Mouse (Mus musculus) MEL (cell line): ENCODE data around the gene Zfp652. TPM values are rescaled to one million over a fixed set of nuclear protein-coding genes. Genes with fewer than 3 reads are reported as not detected.

Experiments
- DNase-seq: peaks from one replicate; pipeline ENCODE4 v3.0.0; 2011; ENCODE audit warnings: low read depth, low spot score
- H3K27ac ChIP-seq: 2 replicates; pipeline ENCODE4 v1.5.1; 2012; ENCODE audit warnings: low read depth, mild to moderate bottlenecking, control low read depth, low read length, moderate library complexity; ENCODE audit not compliant: control insufficient read depth
- H3K27me3 ChIP-seq, 2 experiments: fragments of 150-350 bp in 1 of 2; sonication (generic) in 1 of 2; 2 replicates each; pipeline ENCODE4 v1.6.1; 2012; ENCODE audit warnings: low read length in 2 of 2, mild to moderate bottlenecking in 2 of 2, improper control_type of control experiment in 1 of 2, moderate library complexity in 1 of 2; ENCODE audit not compliant: insufficient read depth in 2 of 2, control insufficient read depth in 1 of 2
- H3K36me3 ChIP-seq, 2 experiments: 2 replicates each; pipeline ENCODE4 v1.6.1; 2012 to 2014; ENCODE audit warnings: low read length in 2 of 2, improper control_type of control experiment in 1 of 2, inconsistent platforms in 1 of 2, mild to moderate bottlenecking in 1 of 2; ENCODE audit not compliant: insufficient read depth in 2 of 2, control insufficient read depth in 1 of 2
- H3K4me1 ChIP-seq, 2 experiments: fragments of 150-350 bp in 1 of 2; sonication (generic) in 1 of 2; 2 replicates each; pipeline ENCODE4 v1.6.1; 2012; ENCODE audit warnings: low read length in 2 of 2, improper control_type of control experiment in 1 of 2, mild to moderate bottlenecking in 1 of 2; ENCODE audit not compliant: insufficient read depth in 2 of 2, control insufficient read depth in 1 of 2
- H3K4me3 ChIP-seq, 2 experiments: fragments of 150-350 bp in 1 of 2; sonication (generic) in 1 of 2; 2 replicates each; pipeline ENCODE4 v1.5.1; 2012; ENCODE audit warnings: low read depth in 2 of 2, low read length in 2 of 2, mild to moderate bottlenecking in 2 of 2, moderate library complexity in 2 of 2, control low read depth in 1 of 2, improper control_type of control experiment in 1 of 2; ENCODE audit not compliant: control insufficient read depth in 1 of 2, insufficient read depth in 1 of 2
- H3K79me2 ChIP-seq: 2 replicates; pipeline ENCODE4 v1.6.1; 2012; ENCODE audit warnings: mild to moderate bottlenecking, low read length, moderate library complexity; ENCODE audit not compliant: control insufficient read depth, poor library complexity, insufficient read depth
- H3K9ac ChIP-seq: 2 replicates; pipeline ENCODE4 v1.6.1; 2012; ENCODE audit warnings: low read depth, mild to moderate bottlenecking, control low read depth, low read length, moderate library complexity; ENCODE audit not compliant: control insufficient read depth, poor library complexity, severe bottlenecking
- H3K9me3 ChIP-seq: fragments of 150-350 bp; sonication (generic); replicated peaks from 2 replicates; pipeline ENCODE4 v1.6.1; 2012; ENCODE audit warnings: mild to moderate bottlenecking, low read length, improper control_type of control experiment, moderate library complexity; ENCODE audit not compliant: insufficient read depth
- BHLHE40 ChIP-seq: IDR thresholded peaks from 2 replicates; pipeline ENCODE4 v1.6.1; 2012; ENCODE audit warnings: low read depth, mild to moderate bottlenecking, inconsistent platforms, low read length, improper control_type of control experiment, borderline replicate concordance
- CHD2 ChIP-seq: IDR thresholded peaks from 2 replicates; pipeline ENCODE4 v1.6.1; 2011; ENCODE audit warnings: low read length, improper control_type of control experiment
- EP300 ChIP-seq, 2 experiments: IDR thresholded peaks; 2 replicates each; pipeline ENCODE4 v1.6.1; 2011; ENCODE audit warnings: improper control_type of control experiment in 2 of 2, low read length in 2 of 2, low read depth in 1 of 2, mild to moderate bottlenecking in 1 of 2
- ETS1 ChIP-seq: IDR thresholded peaks from 2 replicates; pipeline ENCODE4 v1.6.1; 2012; ENCODE audit warnings: low read depth, mild to moderate bottlenecking, inconsistent platforms, low read length, improper control_type of control experiment, moderate library complexity
- GABPA ChIP-seq: IDR thresholded peaks from 2 replicates; pipeline ENCODE4 v1.6.1; 2012; ENCODE audit warnings: low read depth, mild to moderate bottlenecking, inconsistent platforms, low read length, improper control_type of control experiment, moderate library complexity
- GATA1 ChIP-seq: IDR thresholded peaks from 2 replicates; pipeline ENCODE4 v1.6.1; 2011; ENCODE audit warnings: low read depth, low read length, improper control_type of control experiment
- KAT2A ChIP-seq: conservative IDR thresholded peaks from 2 replicates; pipeline ENCODE4 v1.6.1; 2012; ENCODE audit warnings: low read depth, low read length, improper control_type of control experiment, inconsistent platforms
- MAFK ChIP-seq: IDR thresholded peaks from 2 replicates; pipeline ENCODE4 v1.6.1; 2011; ENCODE audit warnings: low read depth, mild to moderate bottlenecking, low read length, improper control_type of control experiment, borderline replicate concordance
- MAX ChIP-seq: IDR thresholded peaks from 2 replicates; pipeline ENCODE4 v1.6.1; 2011; ENCODE audit warnings: low read length, improper control_type of control experiment
- MXI1 ChIP-seq: IDR thresholded peaks from 2 replicates; pipeline ENCODE4 v1.6.1; 2011; ENCODE audit warnings: mild to moderate bottlenecking, low read depth, low read length, improper control_type of control experiment
- MYB ChIP-seq: IDR thresholded peaks from 2 replicates; pipeline ENCODE4 v1.6.1; 2011; ENCODE audit warnings: mild to moderate bottlenecking, low read depth, low read length, improper control_type of control experiment
- MYC ChIP-seq: IDR thresholded peaks from 2 replicates; pipeline ENCODE4 v1.6.1; 2011; ENCODE audit warnings: low read depth, mild to moderate bottlenecking, low read length, improper control_type of control experiment, moderate library complexity
- NRF1 ChIP-seq: IDR thresholded peaks from 2 replicates; pipeline ENCODE4 v1.6.1; 2014; ENCODE audit warnings: low read depth, mild to moderate bottlenecking, inconsistent platforms, low read length, improper control_type of control experiment, moderate library complexity; ENCODE audit not compliant: poor library complexity, insufficient read depth, severe bottlenecking
- POLR2A ChIP-seq, 2 experiments: IDR thresholded peaks; 2 replicates each; pipeline ENCODE4 v1.6.1; 2011 to 2012; ENCODE audit warnings: low read length in 2 of 2, mild to moderate bottlenecking in 2 of 2, control low read depth in 1 of 2, improper control_type of control experiment in 1 of 2, low read depth in 1 of 2, moderate library complexity in 1 of 2; ENCODE audit not compliant: control insufficient read depth in 1 of 2, insufficient read depth in 1 of 2, poor library complexity in 1 of 2
- POLR2AphosphoS5 ChIP-seq: IDR thresholded peaks from 2 replicates; pipeline ENCODE4 v1.6.1; 2012; ENCODE audit warnings: low read depth, borderline replicate concordance, mild to moderate bottlenecking, inconsistent platforms, low read length, moderate library complexity, mixed read lengths
- RAD21 ChIP-seq: IDR thresholded peaks from 2 replicates; pipeline ENCODE4 v1.6.1; 2011; ENCODE audit warnings: mild to moderate bottlenecking, low read depth, low read length, improper control_type of control experiment
- TCF12 ChIP-seq: IDR thresholded peaks from 2 replicates; pipeline ENCODE4 v1.6.1; 2014; ENCODE audit warnings: low read depth, mild to moderate bottlenecking, inconsistent platforms, low read length, improper control_type of control experiment, moderate library complexity
- USF1 ChIP-seq: IDR thresholded peaks from 2 replicates; pipeline ENCODE4 v1.6.1; 2014; ENCODE audit warnings: low read depth, mild to moderate bottlenecking, inconsistent platforms, low read length, improper control_type of control experiment, moderate library complexity
- USF2 ChIP-seq, 2 experiments: IDR thresholded peaks; 2 replicates each; pipeline ENCODE4 v1.6.1; 2011 to 2012; ENCODE audit warnings: improper control_type of control experiment in 2 of 2, low read length in 2 of 2, borderline replicate concordance in 1 of 2, inconsistent platforms in 1 of 2, low read depth in 1 of 2, mild to moderate bottlenecking in 1 of 2; ENCODE audit not compliant: insufficient read depth in 1 of 2
- ZNF384 ChIP-seq: IDR thresholded peaks from 2 replicates; pipeline ENCODE4 v1.6.1; 2012; ENCODE audit warnings: low read depth, mild to moderate bottlenecking, inconsistent platforms, low read length, improper control_type of control experiment
- polyA plus RNA-seq, 2 experiments: library from polyadenylated mRNA; stranded (reverse) in 1 of 2; unstranded in 1 of 2; fragments of >175 nt in 1 of 2; fragments of >200 nt in 1 of 2; gene quantifications; 2 replicates each; pipeline versions ENCODE4 v1.2.1 to v1.2.4; 2012; ENCODE audit warnings: low replicate concordance in 2 of 2, low read depth in 1 of 2; ENCODE audit not compliant: insufficient read length in 2 of 2, insufficient read depth in 1 of 2, missing spikeins in 1 of 2
- total RNA-seq: library from RNA; depleted of rRNA; stranded (reverse); fragments of 300-350 nt; gene quantifications from 2 replicates; pipeline ENCODE4 v1.2.3, GENCODE M21; 2012

The Zfp652 gene
- total and polyA plus RNA-seq, 3 experiments: 19.3 to 38.5 (median 31.8) TPM

DNA sequence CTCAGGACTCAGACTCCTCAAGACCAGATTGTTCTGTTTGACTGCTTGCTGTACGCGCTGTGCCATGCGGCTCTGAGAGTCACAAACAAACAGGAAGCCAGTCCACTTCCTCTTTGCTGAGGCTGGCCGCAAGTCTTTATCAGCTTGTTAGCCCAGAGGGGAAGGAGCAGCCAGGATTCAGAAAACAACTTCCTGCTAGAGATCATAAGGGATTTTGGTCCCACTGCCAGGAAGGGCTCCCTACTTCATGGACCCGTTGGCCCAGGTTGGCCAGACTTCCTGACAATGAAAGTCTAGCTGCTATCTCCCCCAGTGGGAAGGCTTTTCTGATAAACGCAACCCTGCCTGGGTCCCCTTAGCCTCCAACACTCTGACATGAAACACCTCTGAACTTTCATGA lies 24.0 kb upstream of the Zfp652 start (continued):
- TF ChIP-seq USF1 (no peak), POLR2A (IDR thresholded peaks at IDR 0.05; ENCODE audit: control insufficient read depth in 1 of 2, insufficient read depth in 1 of 2, low read depth in 1 of 2, low read length in 2 of 2, poor library complexity in 1 of 2) (peak; percentile 60 to 79), GATA1 (peak; percentile 93), MYB (no peak), MAFK (no peak), MYC (peak; percentile 99), TCF12 (peak; percentile 77), RAD21 (no peak), KAT2A (no peak), CHD2 (no peak)
- TF ChIP-seq, all 39 proteins: peak for 19

DNA sequence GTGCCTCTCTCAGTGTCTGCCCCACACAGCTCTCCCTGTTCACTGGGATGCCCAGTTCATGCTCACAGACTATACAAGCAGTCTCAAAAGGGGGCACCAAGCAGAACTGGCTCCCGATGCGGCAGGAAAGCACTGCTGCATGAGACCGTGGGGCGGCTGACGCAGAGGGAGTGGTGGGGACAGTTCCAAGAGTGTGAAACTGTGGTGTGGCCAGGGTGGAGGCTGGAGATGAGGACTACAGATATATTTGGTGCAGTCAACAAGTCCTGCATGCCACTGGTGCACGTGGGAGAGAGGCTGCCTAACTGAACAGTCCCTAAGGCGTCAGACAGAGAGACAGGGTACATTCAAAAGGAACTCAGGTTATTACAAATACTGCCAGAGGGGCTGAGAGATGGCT lies 23.5 kb upstream of the Zfp652 start:
- no peaks in the 10 kb centered on the region for H3K27me3 ChIP-seq
- TF ChIP-seq GABPA: no peak
- no peak for TF ChIP-seq MYB
- TF ChIP-seq ETS1: peak; percentile 7; the same call in 1 of the 2 replicates
- TF ChIP-seq MXI1: peak; percentile 70; the same call in 1 of the 2 replicates
- no peak for TF ChIP-seq KAT2A
- TF ChIP-seq MAX: peak; percentile 88
- 0 out of 2 replicates have a peak, but pooled peaks have one; percentile 37 for TF ChIP-seq USF1
- peak; percentile 55; the same call in 1 of the 2 replicates for TF ChIP-seq BHLHE40
- peak; percentile 82 for TF ChIP-seq MYC
- TF ChIP-seq GATA1: peak; percentile 24; the same call in 1 of the 2 replicates
- no peaks in the 10 kb centered on the region for H3K9me3 ChIP-seq
- H3K9ac ChIP-seq: peak overlapping the region; percentile 72
- peak overlapping the region; percentile 93 for H3K27ac ChIP-seq
- peak; percentile 86 for DNase-seq
- H3K4me1 ChIP-seq: peaks cover 12 to 52% of the 10 kb centered on the region in 2 experiments
- H3K79me2 ChIP-seq: no peaks in the 10 kb centered on the region; the same call in 1 of the 2 replicates
- peaks cover 0 to 23% of the 10 kb centered on the region in 2 experiments; a peak in 2 of 4 replicates for H3K36me3 ChIP-seq
- peak overlapping the region; percentile 45 to 57 for H3K4me3 ChIP-seq

DNA sequence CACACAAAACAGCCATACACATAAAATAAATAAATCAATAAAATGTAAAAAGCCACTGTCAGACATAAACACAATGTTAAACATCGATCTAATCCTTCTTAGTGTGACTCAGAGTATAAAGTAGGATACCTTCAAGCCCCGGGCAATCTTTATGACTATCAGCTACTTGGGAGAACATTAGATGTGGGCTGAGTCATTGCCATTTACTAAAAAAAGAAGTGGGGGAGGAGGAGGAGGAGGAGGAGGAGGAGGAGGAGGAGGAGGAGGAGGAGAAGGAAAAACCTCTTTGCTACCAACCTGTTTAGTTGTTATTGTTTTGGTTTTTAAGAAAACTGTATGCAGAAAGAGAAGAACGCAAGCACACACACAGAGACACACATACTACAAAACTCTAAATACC lies 22.9 kb upstream of the Zfp652 start:
- H3K4me1 ChIP-seq: peaks cover 12 to 52% of the 10 kb centered on the region in 2 experiments
- no peaks in the 10 kb centered on the region for H3K9me3 ChIP-seq
- TF ChIP-seq TCF12: no peak
- no peak for TF ChIP-seq USF2 (IDR thresholded peaks at IDR 0.05; ENCODE audit: borderline replicate concordance in 1 of 2, insufficient read depth in 1 of 2, low read depth in 1 of 2, low read length in 2 of 2)
- no peak for TF ChIP-seq POLR2AphosphoS5
- peak; percentile 33; the same call in 1 of the 2 replicates for TF ChIP-seq ZNF384
- TF ChIP-seq NRF1: no peak
- TF ChIP-seq ETS1: peak; percentile 64; the same call in 1 of the 2 replicates
- TF ChIP-seq EP300 (IDR thresholded peaks at IDR 0.05; ENCODE audit: low read depth in 1 of 2, low read length in 2 of 2): peak; percentile 54 to 59; a peak in 3 of 4 replicates
- 0 out of 2 replicates have a peak, but pooled peaks have one; percentile 7 for TF ChIP-seq GATA1
- H3K36me3 ChIP-seq: peaks cover 0 to 23% of the 10 kb centered on the region in 2 experiments; a peak in 2 of 4 replicates
- H3K4me3 ChIP-seq: no peak overlapping the region
- peak; percentile 62 for DNase-seq
- no peaks in the 10 kb centered on the region for H3K27me3 ChIP-seq
- H3K79me2 ChIP-seq: no peaks in the 10 kb centered on the region; the same call in 1 of the 2 replicates
- peak overlapping the region; percentile 93 for H3K27ac ChIP-seq
- peak overlapping the region; percentile 72 for H3K9ac ChIP-seq
